Mouse (Mus musculus): ENCODE results near the gene Serpind1.

Serpind1 gene

GRCm38 (mm10) chr16:17356031-17356430 lies 24.9 kb downstream of the Serpind1 start:
- no peak for DNase-seq

DNA sequence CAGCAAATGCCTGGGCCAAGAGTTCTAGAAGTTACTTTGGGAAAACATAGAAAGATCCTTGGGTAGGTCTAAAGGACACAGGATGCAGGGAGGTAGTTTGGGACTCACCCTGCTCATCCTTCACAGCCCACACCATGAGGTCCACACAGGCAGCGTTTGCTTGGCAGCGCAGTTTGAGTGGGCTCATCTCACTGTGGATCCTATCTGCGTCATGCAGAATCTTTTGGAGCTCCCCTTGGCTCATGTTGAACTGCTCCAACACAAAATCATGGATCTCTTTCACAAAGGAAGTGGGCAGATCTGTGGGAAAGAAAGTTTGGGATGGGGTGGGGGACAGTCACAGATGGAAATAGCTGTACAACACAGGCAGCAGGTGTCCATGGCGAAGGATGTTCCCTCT lies 27.6 kb downstream of the Serpind1 start:
- no peak for DNase-seq

DNA sequence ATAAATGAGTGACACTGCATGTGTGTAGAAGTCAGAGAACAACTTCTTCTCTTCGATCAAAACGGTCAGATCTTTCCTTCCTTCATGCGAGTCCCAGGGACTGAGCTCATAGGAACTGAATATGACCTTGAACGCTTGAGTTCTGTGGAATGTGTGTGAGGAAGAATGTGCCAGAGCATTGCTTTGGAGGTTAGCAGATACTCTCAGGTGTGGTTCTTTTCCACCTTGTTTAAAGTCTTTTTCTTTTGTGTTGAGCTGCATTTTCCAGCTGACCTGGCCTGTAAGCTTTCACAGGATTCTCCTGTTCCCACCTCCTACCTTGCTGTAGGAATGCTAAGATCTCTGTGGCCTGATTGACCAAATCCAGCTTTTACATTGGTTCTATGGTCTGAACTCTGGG lies 51.1 kb downstream of the Serpind1 start:
- peak; percentile 25 for DNase-seq

- peak; percentile 41 for DNase-seq
These were observed 52.6 kb downstream of the Serpind1 start for GRCm38 (mm10) chr16:17383594-17384326.

- DNase-seq, result peak; percentile 87
These were observed 61.6 kb downstream of the Serpind1 start for GRCm38 (mm10) chr16:17392784-17393183.
